Mouse (Mus musculus) embryonic facial prominence, embryonic 11.5 days (tissue): ENCODE measurements around the gene Fry. TPM values are rescaled to one million over a fixed set of nuclear protein-coding genes. Genes with fewer than 3 reads are reported as not detected.
A peak's percentile ranks its signal among the peaks of the same experiment; 100 is the strongest.

Experiments
- ATAC-seq: fragments of 200-750 bp; cut with Nextera tagmentation; replicated peaks from 2 replicates; pipeline ENCODE4 v1.8.0; 2017; ENCODE audit warnings: low read depth; ENCODE audit not compliant: insufficient number of reproducible peaks, low FRiP score, low TSS enrichment
- DNase-seq: peaks from one replicate; pipeline ENCODE4 v3.0.0-alpha.2; 2015; ENCODE audit warnings: low spot score
- H3K27ac ChIP-seq: fragments of 300-500 bp; sonication (generic); replicated peaks from 2 replicates; pipeline ENCODE4 v1.5.1; 2014; ENCODE audit warnings: mild to moderate bottlenecking, low read depth, low read length, control low read depth
- H3K27me3 ChIP-seq: fragments of 300-500 bp; sonication (generic); 2 replicates; pipeline ENCODE4 v1.6.1; 2014; ENCODE audit warnings: mild to moderate bottlenecking, low read length, moderate library complexity, mixed read lengths; ENCODE audit not compliant: control insufficient read depth, insufficient read depth
- H3K36me3 ChIP-seq: fragments of 300-500 bp; sonication (generic); replicated peaks from 2 replicates; pipeline ENCODE4 v1.6.1; 2014; ENCODE audit warnings: low read depth, mild to moderate bottlenecking, low read length, moderate library complexity, mixed read lengths; ENCODE audit not compliant: control insufficient read depth, insufficient read depth
- H3K4me1 ChIP-seq: fragments of 300-500 bp; sonication (generic); 2 replicates; pipeline ENCODE4 v1.6.1; 2014; ENCODE audit warnings: low read length, mixed read lengths; ENCODE audit not compliant: control insufficient read depth, insufficient read depth
- H3K4me2 ChIP-seq: fragments of 300-500 bp; sonication (generic); 2 replicates; pipeline ENCODE4 v1.6.1; 2014; ENCODE audit warnings: low read depth, mild to moderate bottlenecking, control low read depth, low read length, moderate library complexity
- H3K4me3 ChIP-seq: fragments of 300-500 bp; sonication (generic); 2 replicates; pipeline ENCODE4 v1.5.1; 2014; ENCODE audit warnings: low read depth, low read length, control low read depth
- H3K9ac ChIP-seq: fragments of 300-500 bp; sonication (generic); replicated peaks from 2 replicates; pipeline ENCODE4 v1.6.1; 2014; ENCODE audit warnings: mild to moderate bottlenecking, control low read depth, low read length
- H3K9me3 ChIP-seq: fragments of 300-500 bp; sonication (generic); replicated peaks from 2 replicates; pipeline ENCODE4 v1.6.1; 2016; ENCODE audit warnings: mild to moderate bottlenecking, low read length, inconsistent platforms, mixed read lengths; ENCODE audit not compliant: control insufficient read depth
- WGBS: fragments of 180-500 bp; shearing (Covaris S2); extraction: QIAGEN DNeasy Blood & Tissue Kit; methylation state at CpG from one replicate; pipeline ENCODE4 v1.1.7; 2014; 5-methylcytosine and 5-hydroxymethylcytosine counted together
- polyA plus RNA-seq: library from polyadenylated mRNA; unstranded; fragments of >200 nt; fragmentation: Nextera tagmentation; extraction: Ambion mirVana; gene quantifications from 2 replicates; pipeline ENCODE4 v1.2.1, GENCODE M21; 2014

The Fry gene
- polyA plus RNA-seq, 1 experiment from 2014 or later: 8.2 TPM

- no peaks in the 10 kb centered on the region for H3K27me3 ChIP-seq
- no peak overlapping the region for H3K4me2 ChIP-seq
- no peak overlapping the region for H3K27ac ChIP-seq
- no peak for DNase-seq
- H3K9ac ChIP-seq: no peak overlapping the region
- no peaks in the 10 kb centered on the region for H3K36me3 ChIP-seq
- H3K4me1 ChIP-seq: peaks cover 2% of the 10 kb centered on the region
- no peaks in the 10 kb centered on the region; the same call in 1 of the 2 replicates for H3K9me3 ChIP-seq
- no peak for ATAC-seq
- no peak overlapping the region for H3K4me3 ChIP-seq
- WGBS: 83% methylated on average over 12 of the region's 12 CpGs
Observed at GRCm38 (mm10) chr5:150412750-150413450, 294.5 kb downstream of the Fry start.

DNA sequence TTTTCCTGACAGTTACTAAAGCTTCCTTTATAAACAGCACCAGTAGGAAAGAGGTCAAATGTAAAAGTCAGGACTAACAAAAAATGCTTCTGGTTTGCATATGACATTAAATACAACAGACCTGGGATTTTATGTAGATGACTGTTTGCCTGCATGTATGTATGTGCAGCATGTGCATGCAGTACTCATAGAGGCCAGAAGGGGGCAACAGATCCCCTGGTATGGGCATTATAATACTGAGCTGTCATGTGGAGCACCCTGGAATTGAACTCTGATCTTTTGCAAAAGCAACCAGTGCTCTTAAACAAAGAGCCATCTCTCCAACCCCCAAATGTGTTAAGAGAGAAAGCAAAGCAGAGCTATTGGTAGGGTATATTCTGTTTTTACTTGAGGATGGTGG, 296.4 kb downstream of the Fry start:
- no peak for ATAC-seq
- H3K4me3 ChIP-seq: no peak overlapping the region

DNA sequence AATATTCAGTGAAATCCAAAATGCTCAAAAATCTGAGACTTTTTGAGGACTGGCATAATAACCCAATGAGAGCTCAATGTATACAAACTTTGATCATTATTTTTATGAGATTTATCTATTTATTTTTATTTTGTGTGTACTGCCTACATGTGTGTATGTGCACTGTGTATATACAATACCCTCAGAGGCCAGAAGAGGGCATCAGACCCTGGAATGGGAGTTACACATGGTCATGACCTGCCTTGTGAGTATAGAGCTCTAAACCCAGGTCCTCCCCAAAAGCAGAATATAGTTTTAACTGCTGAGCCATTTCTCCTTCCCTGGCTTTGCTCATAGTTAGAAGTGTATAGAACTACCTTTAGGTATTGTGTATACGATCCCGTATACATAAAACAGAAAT, 298.8 kb downstream of the Fry start:
- Histone ChIP-seq H3K27ac (no peak overlapping the region), H3K4me1 (no peaks in the 10 kb centered on the region), H3K9ac (no peak overlapping the region), H3K36me3 (no peaks in the 10 kb centered on the region), H3K4me3 (no peak overlapping the region), H3K27me3 (no peaks in the 10 kb centered on the region), H3K9me3 (no peaks in the 10 kb centered on the region; the same call in 1 of the 2 replicates), H3K4me2 (no peak overlapping the region)
- WGBS: 89% methylated on average over 2 of the region's 2 CpGs
- DNase-seq: no peak
- ATAC-seq: no peak

More for the DNA sequence above, 296.4 kb downstream of the Fry start:
- H3K27ac ChIP-seq: no peak overlapping the region
- H3K4me2 ChIP-seq: no peak overlapping the region
- H3K4me1 ChIP-seq: no peaks in the 10 kb centered on the region
- no peaks in the 10 kb centered on the region; the same call in 1 of the 2 replicates for H3K9me3 ChIP-seq
- no peak overlapping the region for H3K9ac ChIP-seq
- no peaks in the 10 kb centered on the region for H3K27me3 ChIP-seq
- no peaks in the 10 kb centered on the region for H3K36me3 ChIP-seq
- DNase-seq: no peak

- Histone ChIP-seq H3K4me2 (no peak overlapping the region), H3K9ac (no peak overlapping the region), H3K4me1 (no peaks in the 10 kb centered on the region), H3K4me3 (no peak overlapping the region), H3K36me3 (no peaks in the 10 kb centered on the region), H3K27me3 (no peaks in the 10 kb centered on the region), H3K27ac (no peak overlapping the region), H3K9me3 (no peaks in the 10 kb centered on the region; the same call in 1 of the 2 replicates)
- WGBS: 37% methylated on average over 6 of the region's 6 CpGs
- DNase-seq (peak; percentile 17), ATAC-seq (no peak)
Observed at GRCm38 (mm10) chr5:150418035-150418434, 299.6 kb downstream of the Fry start.

DNA sequence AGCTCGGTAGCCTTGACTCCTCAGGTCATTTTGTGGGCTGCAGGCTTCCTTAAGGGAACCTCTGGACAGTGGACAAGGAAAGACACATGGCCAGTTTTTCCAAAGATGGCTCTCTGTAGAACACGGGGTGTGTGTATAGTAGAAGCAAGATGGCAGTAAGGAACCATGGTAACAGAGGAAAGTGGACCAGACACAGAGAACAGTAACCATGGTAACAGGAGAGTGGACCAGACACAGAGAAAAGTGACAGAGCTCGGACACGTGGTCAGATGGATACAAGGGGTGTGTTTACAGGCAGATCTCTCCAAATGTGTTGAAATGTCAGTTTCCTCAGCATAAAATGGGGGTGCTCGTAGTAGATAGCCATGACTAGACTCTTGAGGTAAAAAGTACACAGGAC, 306.6 kb downstream of the Fry start:
- Histone ChIP-seq H3K9me3 (no peaks in the 10 kb centered on the region), H3K27me3 (no peaks in the 10 kb centered on the region), H3K4me2 (no peak overlapping the region), H3K27ac (no peak overlapping the region), H3K4me1 (no peaks in the 10 kb centered on the region), H3K36me3 (no peaks in the 10 kb centered on the region), H3K4me3 (no peak overlapping the region), H3K9ac (no peak overlapping the region)
- WGBS: 77% methylated on average over 5 of the region's 5 CpGs
- DNase-seq (no peak), ATAC-seq (no peak)

GRCm38 (mm10) chr5:150426595-150426994, 308.1 kb downstream of the Fry start:
- Histone ChIP-seq H3K27ac (no peak overlapping the region), H3K27me3 (no peaks in the 10 kb centered on the region), H3K9ac (no peak overlapping the region), H3K4me1 (no peaks in the 10 kb centered on the region), H3K4me3 (no peak overlapping the region), H3K4me2 (no peak overlapping the region), H3K9me3 (no peaks in the 10 kb centered on the region), H3K36me3 (no peaks in the 10 kb centered on the region)
- WGBS: 87% methylated on average over 3 of the region's 3 CpGs
- no peak for ATAC-seq
- peak; percentile 26 for DNase-seq

DNA sequence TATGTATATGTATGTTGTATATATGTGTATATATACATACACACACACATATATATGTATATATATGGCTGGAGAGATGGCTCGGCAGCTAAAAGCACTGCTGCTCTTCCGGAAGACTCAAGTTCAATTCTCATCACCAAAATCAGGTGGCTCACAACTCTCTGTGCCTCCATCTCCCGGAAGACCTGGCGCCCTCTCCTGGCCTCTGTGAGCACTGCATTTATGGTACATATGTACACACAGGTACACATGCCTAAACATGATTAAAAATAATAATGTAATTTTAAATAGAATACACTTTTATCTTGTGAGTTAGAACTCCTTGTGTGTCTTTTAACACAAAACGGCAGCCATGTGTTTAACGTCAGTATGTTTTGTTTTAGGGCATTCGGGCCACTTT, 312.8 kb downstream of the Fry start:
- Histone ChIP-seq H3K9ac (no peak overlapping the region), H3K27ac (no peak overlapping the region), H3K9me3 (no peaks in the 10 kb centered on the region), H3K4me2 (no peak overlapping the region), H3K4me3 (no peak overlapping the region), H3K4me1 (no peaks in the 10 kb centered on the region), H3K27me3 (no peaks in the 10 kb centered on the region), H3K36me3 (no peaks in the 10 kb centered on the region)
- no peak for ATAC-seq
- DNase-seq: peak; percentile 26
- 93% methylated on average over 7 of the region's 7 CpGs for WGBS

DNA sequence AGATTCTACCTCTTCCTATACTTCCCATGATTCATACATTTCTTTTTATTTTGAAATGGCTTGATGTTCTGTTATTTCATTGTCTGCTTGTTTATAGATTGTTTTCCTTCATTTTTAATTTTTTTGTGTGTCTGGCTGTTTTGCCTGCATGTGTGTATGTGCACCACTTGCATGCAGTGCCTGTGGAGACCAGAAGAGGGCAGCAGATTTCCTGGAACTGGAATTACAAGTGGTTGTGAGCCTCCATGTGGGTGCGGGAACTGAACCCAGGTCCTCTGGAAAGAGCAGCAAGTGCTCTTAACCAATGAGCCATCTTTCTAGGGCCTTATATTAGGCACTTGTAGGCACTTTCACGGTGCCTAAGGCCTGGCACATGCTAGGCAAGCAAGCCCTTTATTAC, 314.5 kb downstream of the Fry start:
- no peak for ATAC-seq
- no peaks in the 10 kb centered on the region for H3K36me3 ChIP-seq
- H3K27me3 ChIP-seq: no peaks in the 10 kb centered on the region
- H3K4me2 ChIP-seq: no peak overlapping the region
- WGBS: 91% methylated on average over 2 of the region's 2 CpGs
- no peaks in the 10 kb centered on the region for H3K9me3 ChIP-seq
- no peak overlapping the region for H3K4me3 ChIP-seq
- no peak overlapping the region for H3K27ac ChIP-seq
- no peak for DNase-seq
- H3K4me1 ChIP-seq: no peaks in the 10 kb centered on the region
- H3K9ac ChIP-seq: no peak overlapping the region
